Mouse (Mus musculus) myocyte (in vitro differentiated cells): ENCODE data around the gene Dtx2. TPM values are rescaled to one million over a fixed set of nuclear protein-coding genes. Genes with fewer than 3 reads are reported as not detected.
"Not testable (repeated sequence)": the region's sequence is repeated elsewhere in the genome, so short reads cannot be mapped to it uniquely, and the experiment has no call there.

Experiments
- H3K27me3 ChIP-seq: one replicate; pipeline ENCODE4 v1.6.1; 2011; ENCODE audit not compliant: control insufficient read depth, insufficient read depth, insufficient read length
- H3K36me3 ChIP-seq: one replicate; pipeline ENCODE4 v1.6.1; 2011; ENCODE audit not compliant: control insufficient read depth, insufficient read depth
- H3K4me2 ChIP-seq: one replicate; pipeline ENCODE4 v1.6.1; 2011; ENCODE audit warnings: low read depth, control low read depth
- H3K4me3 ChIP-seq: one replicate; pipeline ENCODE4 v1.5.1; 2011; ENCODE audit warnings: mild to moderate bottlenecking, control low read depth, moderate library complexity
- H3K79me2 ChIP-seq: one replicate; pipeline ENCODE4 v1.6.1; 2011; ENCODE audit not compliant: control insufficient read depth, insufficient read depth
- H3ac ChIP-seq: one replicate; pipeline ENCODE4 v1.6.1; 2011; ENCODE audit not compliant: control insufficient read depth, insufficient read length
- CEBPB ChIP-seq: IDR thresholded peaks from 2 replicates; pipeline ENCODE4 v1.6.1; 2011; ENCODE audit warnings: mild to moderate bottlenecking, moderate library complexity; ENCODE audit not compliant: poor library complexity, insufficient read depth, severe bottlenecking
- E2F4 ChIP-seq: IDR thresholded peaks from one replicate; pipeline ENCODE4 v1.6.1; 2011; ENCODE audit warnings: mild to moderate bottlenecking, control low read depth, moderate library complexity; ENCODE audit not compliant: insufficient read depth
- MAX ChIP-seq: IDR thresholded peaks from one replicate; pipeline ENCODE4 v1.6.1; 2011; ENCODE audit warnings: low read depth, mild to moderate bottlenecking, control low read depth
- MYOD1 ChIP-seq, 3 experiments: IDR thresholded peaks; one replicate each; pipeline ENCODE4 v1.6.1; 2011; ENCODE audit warnings: control low read depth in 2 of 3, low read depth in 2 of 3, mild to moderate bottlenecking in 2 of 3, moderate library complexity in 1 of 3; ENCODE audit not compliant: insufficient read length in 2 of 3, control insufficient read depth in 1 of 3
- MYOG ChIP-seq, 3 experiments: IDR thresholded peaks; one replicate each; pipeline ENCODE4 v1.6.1; 2011; ENCODE audit warnings: control low read depth in 2 of 3, low read depth in 2 of 3, mild to moderate bottlenecking in 2 of 3; ENCODE audit not compliant: insufficient read length in 2 of 3, control insufficient read depth in 1 of 3, insufficient read depth in 1 of 3
- POLR2A ChIP-seq: IDR thresholded peaks from one replicate; pipeline ENCODE4 v1.6.1; 2011; ENCODE audit warnings: low read depth, mild to moderate bottlenecking, control low read depth, moderate library complexity; ENCODE audit not compliant: insufficient read length
- POLR2AphosphoS2 ChIP-seq: IDR thresholded peaks from one replicate; pipeline ENCODE4 v1.6.1; 2011; ENCODE audit warnings: low read depth, control low read depth; ENCODE audit not compliant: insufficient read length
- REST ChIP-seq: IDR thresholded peaks from one replicate; pipeline ENCODE4 v1.6.1; 2011; ENCODE audit warnings: mild to moderate bottlenecking, control low read depth, moderate library complexity; ENCODE audit not compliant: insufficient read depth, insufficient read length
- SRF ChIP-seq: IDR thresholded peaks from one replicate; pipeline ENCODE4 v1.6.1; 2011; ENCODE audit warnings: low read depth; ENCODE audit not compliant: control insufficient read depth, insufficient read length
- TCF12 ChIP-seq: IDR thresholded peaks from one replicate; pipeline ENCODE4 v1.6.1; 2011; ENCODE audit warnings: mild to moderate bottlenecking, control low read depth; ENCODE audit not compliant: poor library complexity, insufficient read depth, severe bottlenecking
- TCF3 ChIP-seq: IDR thresholded peaks from one replicate; pipeline ENCODE4 v1.6.1; 2011; ENCODE audit warnings: low read depth, control low read depth; ENCODE audit not compliant: insufficient read length
- USF1 ChIP-seq: IDR thresholded peaks from one replicate; pipeline ENCODE4 v1.6.1; 2011; ENCODE audit warnings: low read depth, mild to moderate bottlenecking, control low read depth, moderate library complexity
- polyA plus RNA-seq: library from polyadenylated mRNA; unstranded; fragments of >200 nt; fragmentation: generic; extraction: Trizol; gene quantifications from one replicate; pipeline ENCODE4 v1.2.1, GENCODE M21; 2012; ENCODE audit warnings: missing spikeins

Dtx2 gene
- polyA plus RNA-seq, 1 experiment, result 18.3 TPM

GRCm38 (mm10) chr5:136041260-136041659, 46.7 kb downstream of the Dtx2 start:
- no peak overlapping the region for H3K4me3 ChIP-seq
- no peak overlapping the region for H3ac ChIP-seq
- H3K4me2 ChIP-seq, result no peak overlapping the region
- H3K36me3 ChIP-seq, result no peaks in the 10 kb centered on the region
- TF ChIP-seq MAX (no peak), POLR2AphosphoS2 (no peak), MYOD1 (IDR thresholded peaks at IDR 0.05; ENCODE audit: control insufficient read depth in 1 of 3, insufficient read length in 2 of 3, low read depth in 2 of 3) (no peak), SRF (no peak), USF1 (no peak), MYOG (IDR thresholded peaks at IDR 0.05; ENCODE audit: control insufficient read depth in 1 of 3, insufficient read depth in 1 of 3, insufficient read length in 2 of 3, low read depth in 2 of 3) (no peak), E2F4 (no peak), CEBPB (no peak), TCF12 (no peak), POLR2A (no peak), TCF3 (no peak), REST (no peak)
- H3K27me3 ChIP-seq, result no peaks in the 10 kb centered on the region
- no peaks in the 10 kb centered on the region for H3K79me2 ChIP-seq

DNA sequence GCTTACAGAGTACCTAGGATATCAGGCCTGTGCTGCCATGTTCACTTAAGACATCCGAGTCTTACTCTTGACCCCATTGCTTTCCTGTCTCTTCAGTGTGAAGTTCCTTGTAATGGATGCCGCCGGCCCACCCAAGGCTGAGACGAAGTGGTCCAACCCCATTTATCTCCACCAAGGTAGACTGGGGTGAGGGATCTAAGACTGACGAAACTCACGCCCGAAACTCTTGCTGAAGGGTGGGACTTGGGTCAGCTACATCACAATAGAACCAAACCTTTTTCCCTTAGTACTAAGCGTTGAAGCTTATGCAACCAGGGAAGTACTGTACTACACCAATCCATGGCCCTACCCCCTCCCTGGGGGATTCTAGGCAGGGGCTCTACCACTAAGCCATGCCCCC, 47.1 kb downstream of the Dtx2 start:
- no peak overlapping the region for H3K4me2 ChIP-seq
- H3K27me3 ChIP-seq, result no peaks in the 10 kb centered on the region
- no peak overlapping the region for H3K4me3 ChIP-seq
- H3K79me2 ChIP-seq, result no peaks in the 10 kb centered on the region
- TF ChIP-seq TCF3, result no peak
- no peak for TF ChIP-seq POLR2A
- no peak for TF ChIP-seq SRF
- TF ChIP-seq REST, result no peak
- TF ChIP-seq CEBPB, result no peak
- no peak for TF ChIP-seq USF1
- TF ChIP-seq MYOD1 (IDR thresholded peaks at IDR 0.05; ENCODE audit: control insufficient read depth in 1 of 3, insufficient read length in 2 of 3, low read depth in 2 of 3), result no peak
- TF ChIP-seq MYOG (IDR thresholded peaks at IDR 0.05; ENCODE audit: control insufficient read depth in 1 of 3, insufficient read depth in 1 of 3, insufficient read length in 2 of 3, low read depth in 2 of 3), result no peak
- no peak for TF ChIP-seq POLR2AphosphoS2
- TF ChIP-seq E2F4, result no peak
- TF ChIP-seq MAX, result no peak
- TF ChIP-seq TCF12, result no peak
- no peaks in the 10 kb centered on the region for H3K36me3 ChIP-seq
- H3ac ChIP-seq, result no peak overlapping the region

- Histone ChIP-seq H3K4me3 (no peak overlapping the region), H3K4me2 (no peak overlapping the region), H3ac (no peak overlapping the region), H3K79me2 (no peaks in the 10 kb centered on the region), H3K27me3 (no peaks in the 10 kb centered on the region), H3K36me3 (no peaks in the 10 kb centered on the region)
- TF ChIP-seq E2F4, result no peak
- TF ChIP-seq SRF, result no peak
Measured at GRCm38 (mm10) chr5:136044865-136045264, 50.3 kb downstream of the Dtx2 start.

DNA sequence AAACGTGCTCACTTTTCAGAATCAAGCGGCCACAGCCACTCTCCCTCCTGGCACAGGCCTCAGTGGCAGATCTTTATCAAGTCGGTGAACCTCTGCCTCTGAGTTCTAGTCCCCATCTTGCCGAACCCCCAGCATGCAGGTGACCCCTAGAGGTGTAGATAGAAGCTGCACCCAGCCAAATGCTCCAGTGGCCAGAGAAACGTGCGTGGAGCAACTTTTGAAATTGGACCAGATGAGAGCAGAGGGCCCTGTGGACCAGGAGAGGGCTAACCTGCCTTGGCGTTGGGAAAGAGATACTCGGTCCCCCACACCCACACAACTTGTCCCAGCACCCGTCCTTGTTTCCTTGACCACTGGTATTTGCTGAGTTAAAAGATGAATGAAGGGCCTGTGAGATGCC, 50.8 kb downstream of the Dtx2 start:
- Histone ChIP-seq H3K36me3 (no peaks in the 10 kb centered on the region), H3K4me2 (no peak overlapping the region), H3K79me2 (no peaks in the 10 kb centered on the region), H3K4me3 (no peak overlapping the region), H3K27me3 (no peaks in the 10 kb centered on the region), H3ac (no peak overlapping the region)
- TF ChIP-seq MYOG (IDR thresholded peaks at IDR 0.05; ENCODE audit: control insufficient read depth in 1 of 3, insufficient read depth in 1 of 3, insufficient read length in 2 of 3, low read depth in 2 of 3) (no peak), POLR2A (no peak), TCF3 (no peak), MYOD1 (IDR thresholded peaks at IDR 0.05; ENCODE audit: control insufficient read depth in 1 of 3, insufficient read length in 2 of 3, low read depth in 2 of 3) (no peak)

- no peaks in the 10 kb centered on the region for H3K36me3 ChIP-seq
- H3ac ChIP-seq, result no peak overlapping the region
- no peak overlapping the region for H3K4me2 ChIP-seq
- H3K79me2 ChIP-seq, result no peaks in the 10 kb centered on the region
- H3K27me3 ChIP-seq, result no peaks in the 10 kb centered on the region
- TF ChIP-seq POLR2AphosphoS2, result no peak
- no peak for TF ChIP-seq MAX
- TF ChIP-seq USF1, result no peak
- TF ChIP-seq E2F4, result no peak
- no peak overlapping the region for H3K4me3 ChIP-seq
Measured at GRCm38 (mm10) chr5:136045987-136046386, 51.4 kb downstream of the Dtx2 start.

GRCm38 (mm10) chr5:136048541-136048940, 53.9 kb downstream of the Dtx2 start:
- not testable (repeated sequence) for H3K79me2 ChIP-seq, H3ac ChIP-seq, H3K36me3 ChIP-seq, H3K4me3 ChIP-seq, H3K4me2 ChIP-seq, H3K27me3 ChIP-seq
